Mouse (Mus musculus) midbrain, embryonic 13.5 days (tissue): ENCODE measurements around the gene 2510009E07Rik. TPM values are rescaled to one million over a fixed set of nuclear protein-coding genes. Genes with fewer than 3 reads are reported as not detected.

Source experiments
- ATAC-seq: fragments of 200-750 bp; cut with Nextera tagmentation; 2 replicates; pipeline ENCODE4 v1.8.0; 2017; ENCODE audit warnings: mild to moderate bottlenecking, moderate TSS enrichment, moderate library complexity
- H3K27ac ChIP-seq: fragments of 300-500 bp; sonication (generic); 2 replicates; pipeline ENCODE4 v1.5.1; 2015; ENCODE audit warnings: inconsistent platforms, mild to moderate bottlenecking, moderate library complexity
- H3K27me3 ChIP-seq: fragments of 300-500 bp; sonication (generic); 2 replicates; pipeline ENCODE4 v1.6.1; 2015; ENCODE audit warnings: mild to moderate bottlenecking, inconsistent platforms
- H3K36me3 ChIP-seq: fragments of 300-500 bp; sonication (generic); 2 replicates; pipeline ENCODE4 v1.6.1; 2015; ENCODE audit warnings: mild to moderate bottlenecking, inconsistent platforms
- H3K4me1 ChIP-seq: fragments of 300-500 bp; sonication (generic); replicated peaks from 2 replicates; pipeline ENCODE4 v1.6.1; 2015; ENCODE audit warnings: inconsistent platforms
- H3K4me2 ChIP-seq: fragments of 300-500 bp; sonication (generic); replicated peaks from 2 replicates; pipeline ENCODE4 v1.6.1; 2015; ENCODE audit warnings: moderate library complexity, mild to moderate bottlenecking, inconsistent platforms
- H3K4me3 ChIP-seq: fragments of 300-500 bp; sonication (generic); replicated peaks from 2 replicates; pipeline ENCODE4 v1.5.1; 2015; ENCODE audit warnings: mild to moderate bottlenecking, inconsistent platforms
- H3K9ac ChIP-seq: fragments of 300-500 bp; sonication (generic); replicated peaks from 2 replicates; pipeline ENCODE4 v1.6.1; 2015; ENCODE audit warnings: mild to moderate bottlenecking, inconsistent platforms
- H3K9me3 ChIP-seq: fragments of 300-500 bp; sonication (generic); 2 replicates; pipeline ENCODE4 v1.6.1; 2016; ENCODE audit warnings: mild to moderate bottlenecking, inconsistent platforms
- WGBS: fragments of 180-500 bp; shearing (Covaris S2); methylation state at CpG from one replicate; pipeline ENCODE4 v1.1.7; 2015; 5-methylcytosine and 5-hydroxymethylcytosine counted together
- polyA plus RNA-seq: library from polyadenylated mRNA; unstranded; fragments of >200 nt; fragmentation: Nextera tagmentation; extraction: Ambion mirVana; gene quantifications from 2 replicates; pipeline ENCODE4 v1.2.1, GENCODE M21; 2015

Gene 2510009E07Rik
- 76.4 and 91.1 TPM in 2 replicates for polyA plus RNA-seq

- H3K4me3 ChIP-seq, result peak within 1 kb of the TSS; percentile 65
Measured at GRCm38 (mm10) chr16:21694463-21695241, at the start of gene 2510009E07Rik. TSS of gene 2510009E07Rik (minus strand) at chr16:21694665.

GRCm38 (mm10) chr16:21743401-21743800 lies 48.9 kb upstream of the 2510009E07Rik start:
- ATAC-seq, result no peak
- WGBS, result 94% methylated on average over 6 of the region's 6 CpGs
- no peak overlapping the region for H3K4me3 ChIP-seq
- H3K9ac ChIP-seq, result no peak overlapping the region
- H3K36me3 ChIP-seq, result no peaks in the 10 kb centered on the region
- no peak overlapping the region for H3K4me2 ChIP-seq
- H3K9me3 ChIP-seq, result no peaks in the 10 kb centered on the region
- H3K27ac ChIP-seq, result no peak overlapping the region
- H3K4me1 ChIP-seq, result no peaks in the 10 kb centered on the region
- no peaks in the 10 kb centered on the region for H3K27me3 ChIP-seq

More at GRCm38 (mm10) chr16:21694463-21695241, at the start of gene 2510009E07Rik:
- WGBS, result under 1% methylated on average over 59 of the region's 61 CpGs
- peak; percentile 91 for ATAC-seq
- H3K4me1 ChIP-seq, result peaks cover 43% of the 10 kb centered on the region
- peaks cover under 1% of the 10 kb centered on the region; the same call in 1 of the 2 replicates for H3K36me3 ChIP-seq
- H3K9ac ChIP-seq, result peak within 1 kb of the TSS; percentile 93
- peak within 1 kb of the TSS; percentile 98 for H3K27ac ChIP-seq
- peak within 1 kb of the TSS; percentile 83 for H3K4me2 ChIP-seq
- no peaks in the 10 kb centered on the region for H3K9me3 ChIP-seq
- H3K27me3 ChIP-seq, result no peaks in the 10 kb centered on the region

GRCm38 (mm10) chr16:21742898-21743297 lies 48.4 kb upstream of the 2510009E07Rik start:
- H3K9me3 ChIP-seq, result no peaks in the 10 kb centered on the region
- no peaks in the 10 kb centered on the region for H3K36me3 ChIP-seq
- WGBS, result 91% methylated on average over 5 of the region's 5 CpGs
- H3K27ac ChIP-seq, result no peak overlapping the region
- H3K4me2 ChIP-seq, result no peak overlapping the region
- no peak overlapping the region for H3K4me3 ChIP-seq
- no peak for ATAC-seq
- no peaks in the 10 kb centered on the region for H3K27me3 ChIP-seq
- no peaks in the 10 kb centered on the region for H3K4me1 ChIP-seq
- no peak overlapping the region for H3K9ac ChIP-seq

GRCm38 (mm10) chr16:21742191-21742870 lies 47.9 kb upstream of the 2510009E07Rik start:
- H3K9ac ChIP-seq, result no peak overlapping the region
- no peaks in the 10 kb centered on the region for H3K4me1 ChIP-seq
- H3K27ac ChIP-seq, result no peak overlapping the region
- H3K9me3 ChIP-seq, result no peaks in the 10 kb centered on the region
- H3K4me2 ChIP-seq, result no peak overlapping the region
- H3K4me3 ChIP-seq, result no peak overlapping the region
- H3K27me3 ChIP-seq, result no peaks in the 10 kb centered on the region
- no peaks in the 10 kb centered on the region for H3K36me3 ChIP-seq
- ATAC-seq, result no peak
- WGBS, result 83% methylated on average over 5 of the region's 5 CpGs

- 79% methylated on average over 3 of the region's 3 CpGs for WGBS
- Histone ChIP-seq H3K4me3 (no peak overlapping the region), H3K4me1 (no peaks in the 10 kb centered on the region), H3K27ac (no peak overlapping the region), H3K4me2 (no peak overlapping the region), H3K9me3 (no peaks in the 10 kb centered on the region), H3K27me3 (no peaks in the 10 kb centered on the region), H3K36me3 (no peaks in the 10 kb centered on the region), H3K9ac (no peak overlapping the region)
- ATAC-seq, result no peak
Measured at GRCm38 (mm10) chr16:21741542-21741941, 47.1 kb upstream of the 2510009E07Rik start.

- 92% methylated on average over 1 of the region's 1 CpGs for WGBS
- H3K27ac ChIP-seq, result no peak overlapping the region
- ATAC-seq, result no peak
- no peak overlapping the region for H3K9ac ChIP-seq
- no peak overlapping the region for H3K4me3 ChIP-seq
- H3K9me3 ChIP-seq, result no peaks in the 10 kb centered on the region
- H3K36me3 ChIP-seq, result no peaks in the 10 kb centered on the region
- H3K4me2 ChIP-seq, result no peak overlapping the region
- no peaks in the 10 kb centered on the region for H3K27me3 ChIP-seq
- H3K4me1 ChIP-seq, result no peaks in the 10 kb centered on the region
Measured at GRCm38 (mm10) chr16:21735638-21736037, 41.2 kb upstream of the 2510009E07Rik start.

GRCm38 (mm10) chr16:21727897-21728364 lies 33.5 kb upstream of the 2510009E07Rik start:
- Histone ChIP-seq H3K9me3 (no peaks in the 10 kb centered on the region), H3K4me3 (peak overlapping the region; percentile 29), H3K9ac (no peak overlapping the region), H3K27me3 (no peaks in the 10 kb centered on the region), H3K36me3 (no peaks in the 10 kb centered on the region), H3K27ac (no peak overlapping the region), H3K4me1 (no peaks in the 10 kb centered on the region), H3K4me2 (peak overlapping the region; percentile 41)
- 29% methylated on average over 10 of the region's 10 CpGs for WGBS
- ATAC-seq, result 0 out of 2 replicates have a peak, but pooled peaks have one; percentile 48

- 93% methylated on average over 3 of the region's 3 CpGs for WGBS
- H3K27me3 ChIP-seq, result no peaks in the 10 kb centered on the region
Measured at GRCm38 (mm10) chr16:21727421-21727820, 33.0 kb upstream of the 2510009E07Rik start.

GRCm38 (mm10) chr16:21724261-21724660 lies 29.8 kb upstream of the 2510009E07Rik start:
- no peak overlapping the region for H3K9ac ChIP-seq
- no peak overlapping the region for H3K4me2 ChIP-seq
- H3K36me3 ChIP-seq, result no peaks in the 10 kb centered on the region
- 97% methylated on average over 1 of the region's 1 CpGs for WGBS
- H3K27me3 ChIP-seq, result no peaks in the 10 kb centered on the region
- no peak for ATAC-seq
- no peak overlapping the region for H3K27ac ChIP-seq
- H3K9me3 ChIP-seq, result no peaks in the 10 kb centered on the region
- H3K4me3 ChIP-seq, result no peak overlapping the region
- no peaks in the 10 kb centered on the region for H3K4me1 ChIP-seq

More at GRCm38 (mm10) chr16:21727421-21727820, 33.0 kb upstream of the 2510009E07Rik start:
- H3K36me3 ChIP-seq, result no peaks in the 10 kb centered on the region
- H3K9ac ChIP-seq, result no peak overlapping the region
- H3K9me3 ChIP-seq, result no peaks in the 10 kb centered on the region
- 0 out of 2 replicates have a peak, but pooled peaks have one; percentile 27 for ATAC-seq
- H3K27ac ChIP-seq, result no peak overlapping the region
- H3K4me3 ChIP-seq, result no peak overlapping the region
- H3K4me2 ChIP-seq, result no peak overlapping the region
- no peaks in the 10 kb centered on the region for H3K4me1 ChIP-seq

- Histone ChIP-seq H3K9me3 (no peaks in the 10 kb centered on the region), H3K4me1 (no peaks in the 10 kb centered on the region), H3K27me3 (no peaks in the 10 kb centered on the region), H3K27ac (no peak overlapping the region), H3K9ac (no peak overlapping the region), H3K4me3 (no peak overlapping the region), H3K4me2 (no peak overlapping the region), H3K36me3 (no peaks in the 10 kb centered on the region)
- 94% methylated on average over 7 of the region's 7 CpGs for WGBS
- no peak for ATAC-seq
Measured at GRCm38 (mm10) chr16:21719770-21720169, 25.3 kb upstream of the 2510009E07Rik start.

- Histone ChIP-seq H3K9me3 (no peaks in the 10 kb centered on the region), H3K4me2 (no peak overlapping the region), H3K4me3 (no peak overlapping the region), H3K9ac (no peak overlapping the region), H3K27me3 (no peaks in the 10 kb centered on the region), H3K4me1 (peaks cover 5% of the 10 kb centered on the region), H3K36me3 (no peaks in the 10 kb centered on the region), H3K27ac (no peak overlapping the region)
- no peak for ATAC-seq
- 89% methylated on average over 10 of the region's 10 CpGs for WGBS
Measured at GRCm38 (mm10) chr16:21714516-21714915, 20.1 kb upstream of the 2510009E07Rik start.

GRCm38 (mm10) chr16:21710321-21710720 lies 15.9 kb upstream of the 2510009E07Rik start:
- no peak overlapping the region for H3K27ac ChIP-seq
- no peak overlapping the region for H3K4me2 ChIP-seq
- ATAC-seq, result no peak
- H3K9ac ChIP-seq, result no peak overlapping the region
- WGBS, result 14% methylated on average over 2 of the region's 2 CpGs
- H3K36me3 ChIP-seq, result no peaks in the 10 kb centered on the region
- no peaks in the 10 kb centered on the region for H3K27me3 ChIP-seq
- H3K4me3 ChIP-seq, result no peak overlapping the region
- peaks cover 5% of the 10 kb centered on the region for H3K4me1 ChIP-seq
- no peaks in the 10 kb centered on the region for H3K9me3 ChIP-seq
